Mouse (Mus musculus) liver, embryonic 15.5 days (tissue): Measurements from ENCODE around the gene Fbxl16. TPM values are rescaled to one million over a fixed set of nuclear protein-coding genes. Genes with fewer than 3 reads are reported as not detected.

Experiments
- ATAC-seq: fragments of 200-750 bp; cut with Nextera tagmentation; 2 replicates; pipeline ENCODE4 v1.8.0; 2017; ENCODE audit warnings: moderate number of reproducible peaks, mild to moderate bottlenecking, moderate library complexity; ENCODE audit not compliant: insufficient read depth
- H3K27ac ChIP-seq: fragments of 300-500 bp; sonication (generic); replicated peaks from 2 replicates; pipeline ENCODE4 v1.5.1; 2015; ENCODE audit warnings: mild to moderate bottlenecking, inconsistent platforms
- H3K27me3 ChIP-seq: fragments of 300-500 bp; sonication (generic); 2 replicates; pipeline ENCODE4 v1.6.1; 2015; ENCODE audit warnings: mild to moderate bottlenecking, inconsistent platforms
- H3K36me3 ChIP-seq: fragments of 300-500 bp; sonication (generic); replicated peaks from 2 replicates; pipeline ENCODE4 v1.6.1; 2015; ENCODE audit warnings: moderate library complexity, mild to moderate bottlenecking, inconsistent platforms
- H3K4me1 ChIP-seq: fragments of 300-500 bp; sonication (generic); replicated peaks from 2 replicates; pipeline ENCODE4 v1.6.1; 2015; ENCODE audit warnings: inconsistent platforms
- H3K4me2 ChIP-seq: fragments of 300-500 bp; sonication (generic); 2 replicates; pipeline ENCODE4 v1.6.1; 2015; ENCODE audit warnings: moderate library complexity, mild to moderate bottlenecking, inconsistent platforms
- H3K4me3 ChIP-seq: fragments of 300-500 bp; sonication (generic); replicated peaks from 2 replicates; pipeline ENCODE4 v1.5.1; 2015; ENCODE audit warnings: mild to moderate bottlenecking, inconsistent platforms
- H3K9ac ChIP-seq: fragments of 300-500 bp; sonication (generic); 2 replicates; pipeline ENCODE4 v1.6.1; 2015; ENCODE audit warnings: moderate library complexity, mild to moderate bottlenecking, inconsistent platforms
- H3K9me3 ChIP-seq: fragments of 300-500 bp; sonication (generic); replicated peaks from 2 replicates; pipeline ENCODE4 v1.6.1; 2016; ENCODE audit warnings: inconsistent platforms
- WGBS: fragments of 180-500 bp; shearing (Covaris S2); methylation state at CpG from one replicate; pipeline ENCODE4 v1.1.7; 2015; ENCODE audit warnings: mixed read lengths; ENCODE audit not compliant: insufficient replicate concordance; 5-methylcytosine and 5-hydroxymethylcytosine counted together
- polyA plus RNA-seq: library from polyadenylated mRNA; unstranded; fragments of >200 nt; fragmentation: Nextera tagmentation; extraction: Ambion mirVana; gene quantifications from 2 replicates; pipeline ENCODE4 v1.2.1, GENCODE M21; 2015

Fbxl16 gene
- polyA plus RNA-seq: 0.07 and 0.12 TPM in 2 replicates

GRCm38 (mm10) chr17:25808789-25809605 lies at the start of gene Fbxl16:
Gene Fbxl16, plus strand, starts transcription at chr17:25809085.
- WGBS: 1% methylated on average over 98 of the region's 100 CpGs
- 0 out of 2 replicates have a peak, but pooled peaks have one; percentile 22 for ATAC-seq
- Histone ChIP-seq H3K9ac (no peak within 1 kb of the TSS), H3K9me3 (no peaks in the 10 kb centered on the region), H3K4me2 (peak within 1 kb of the TSS; percentile 69), H3K36me3 (no peaks in the 10 kb centered on the region), H3K4me1 (peaks cover 12% of the 10 kb centered on the region), H3K27ac (no peak within 1 kb of the TSS), H3K27me3 (peaks cover 91% of the 10 kb centered on the region), H3K4me3 (peak within 1 kb of the TSS; percentile 52)

GRCm38 (mm10) chr17:25760148-25760547 lies 48.7 kb upstream of the Fbxl16 start:
- peaks cover 14% of the 10 kb centered on the region for H3K27me3 ChIP-seq
- no peak for ATAC-seq
- H3K4me1 ChIP-seq: no peaks in the 10 kb centered on the region
- WGBS: 54% methylated on average over 8 of the region's 8 CpGs
- H3K4me3 ChIP-seq: no peak overlapping the region
- no peak overlapping the region for H3K4me2 ChIP-seq
- no peaks in the 10 kb centered on the region for H3K9me3 ChIP-seq
- no peak overlapping the region for H3K27ac ChIP-seq
- no peaks in the 10 kb centered on the region for H3K36me3 ChIP-seq
- no peak overlapping the region for H3K9ac ChIP-seq

- no peak overlapping the region for H3K4me3 ChIP-seq
- no peaks in the 10 kb centered on the region for H3K4me1 ChIP-seq
- H3K4me2 ChIP-seq: no peak overlapping the region
- H3K27ac ChIP-seq: no peak overlapping the region
- WGBS: 47% methylated on average over 4 of the region's 4 CpGs
- no peak for ATAC-seq
- no peak overlapping the region for H3K9ac ChIP-seq
- no peaks in the 10 kb centered on the region for H3K36me3 ChIP-seq
- H3K27me3 ChIP-seq: peaks cover 14% of the 10 kb centered on the region
- H3K9me3 ChIP-seq: no peaks in the 10 kb centered on the region
Observed at GRCm38 (mm10) chr17:25761561-25761970, 47.3 kb upstream of the Fbxl16 start.

GRCm38 (mm10) chr17:25762591-25762990 lies 46.3 kb upstream of the Fbxl16 start:
- no peak overlapping the region for H3K4me2 ChIP-seq
- no peak for ATAC-seq
- no peaks in the 10 kb centered on the region for H3K36me3 ChIP-seq
- no peak overlapping the region for H3K27ac ChIP-seq
- peaks cover 14% of the 10 kb centered on the region for H3K27me3 ChIP-seq
- H3K9ac ChIP-seq: no peak overlapping the region
- no peaks in the 10 kb centered on the region for H3K4me1 ChIP-seq
- 18% methylated on average over 3 of the region's 3 CpGs for WGBS
- no peak overlapping the region for H3K4me3 ChIP-seq
- H3K9me3 ChIP-seq: no peaks in the 10 kb centered on the region

GRCm38 (mm10) chr17:25765886-25766285 lies 43.0 kb upstream of the Fbxl16 start:
- 54% methylated on average over 5 of the region's 5 CpGs for WGBS
- Histone ChIP-seq H3K4me2 (no peak overlapping the region), H3K4me1 (no peaks in the 10 kb centered on the region), H3K9ac (no peak overlapping the region), H3K27me3 (peaks cover 19% of the 10 kb centered on the region), H3K9me3 (no peaks in the 10 kb centered on the region), H3K27ac (no peak overlapping the region), H3K4me3 (no peak overlapping the region), H3K36me3 (no peaks in the 10 kb centered on the region)
- ATAC-seq: no peak

GRCm38 (mm10) chr17:25769331-25769730 lies 39.6 kb upstream of the Fbxl16 start:
- H3K4me2 ChIP-seq: no peak overlapping the region
- H3K9me3 ChIP-seq: no peaks in the 10 kb centered on the region
- peaks cover 19% of the 10 kb centered on the region for H3K27me3 ChIP-seq
- ATAC-seq: no peak
- WGBS: 45% methylated on average over 9 of the region's 9 CpGs
- H3K36me3 ChIP-seq: no peaks in the 10 kb centered on the region
- no peak overlapping the region for H3K4me3 ChIP-seq
- no peak overlapping the region for H3K9ac ChIP-seq
- no peak overlapping the region for H3K27ac ChIP-seq
- peaks cover 7% of the 10 kb centered on the region for H3K4me1 ChIP-seq

- Histone ChIP-seq H3K36me3 (peaks cover 18% of the 10 kb centered on the region; the same call in 1 of the 2 replicates), H3K9ac (peak within 1 kb of the TSS; percentile 79), H3K4me3 (peak within 1 kb of the TSS; percentile 74), H3K4me2 (peak within 1 kb of the TSS; percentile 84), H3K27ac (peak within 1 kb of the TSS; percentile 48), H3K9me3 (no peaks in the 10 kb centered on the region), H3K27me3 (peaks cover 8% of the 10 kb centered on the region), H3K4me1 (peaks cover 19% of the 10 kb centered on the region)
- WGBS: under 1% methylated on average over 37 of the region's 37 CpGs
- ATAC-seq: peak; percentile 79
Observed at GRCm38 (mm10) chr17:25773549-25774120, 35.2 kb upstream of the Fbxl16 start, which contains the start of gene Narfl. Gene Narfl, plus strand, starts transcription at chr17:25773776.

GRCm38 (mm10) chr17:25775318-25776062 lies 33.4 kb upstream of the Fbxl16 start:
- Histone ChIP-seq H3K4me2 (no peak overlapping the region; the same call in 1 of the 2 replicates), H3K36me3 (peaks cover 36% of the 10 kb centered on the region), H3K9ac (no peak overlapping the region), H3K4me1 (peaks cover 19% of the 10 kb centered on the region), H3K27ac (no peak overlapping the region), H3K4me3 (no peak overlapping the region), H3K27me3 (no peaks in the 10 kb centered on the region; the same call in none of the 2 replicates), H3K9me3 (no peaks in the 10 kb centered on the region)
- WGBS: 64% methylated on average over 10 of the region's 10 CpGs
- no peak for ATAC-seq

- Histone ChIP-seq H3K4me1 (peaks cover 19% of the 10 kb centered on the region), H3K4me2 (no peak overlapping the region), H3K9ac (no peak overlapping the region), H3K27me3 (no peaks in the 10 kb centered on the region), H3K27ac (no peak overlapping the region), H3K36me3 (peaks cover 60% of the 10 kb centered on the region), H3K4me3 (no peak overlapping the region), H3K9me3 (no peaks in the 10 kb centered on the region)
- ATAC-seq: no peak
- 84% methylated on average over 5 of the region's 5 CpGs for WGBS
Observed at GRCm38 (mm10) chr17:25777948-25778347, 30.9 kb upstream of the Fbxl16 start.

GRCm38 (mm10) chr17:25781339-25781738 lies 27.5 kb upstream of the Fbxl16 start:
- ATAC-seq: no peak
- Histone ChIP-seq H3K9ac (no peak overlapping the region), H3K36me3 (peaks cover 55% of the 10 kb centered on the region), H3K27ac (no peak overlapping the region), H3K27me3 (no peaks in the 10 kb centered on the region), H3K9me3 (no peaks in the 10 kb centered on the region), H3K4me1 (peaks cover 18% of the 10 kb centered on the region), H3K4me3 (no peak overlapping the region), H3K4me2 (no peak overlapping the region)
- 73% methylated on average over 6 of the region's 6 CpGs for WGBS

GRCm38 (mm10) chr17:25783086-25783485 lies 25.8 kb upstream of the Fbxl16 start:
- Histone ChIP-seq H3K4me1 (peaks cover 18% of the 10 kb centered on the region), H3K9ac (no peak overlapping the region), H3K27ac (no peak overlapping the region), H3K9me3 (no peaks in the 10 kb centered on the region), H3K36me3 (peaks cover 47% of the 10 kb centered on the region), H3K27me3 (no peaks in the 10 kb centered on the region), H3K4me3 (no peak overlapping the region), H3K4me2 (no peak overlapping the region)
- ATAC-seq: no peak
- 75% methylated on average over 7 of the region's 7 CpGs for WGBS
